In genomic region chr16:57120913-57121815, GRCm38 (mm10) we compare ENCODE assay signal across 1 mouse cellular context.
A peak's percentile ranks its signal among the peaks of the same experiment; 100 is the strongest.
TF ChIP-seq lines count a peak whose summit lies in the region.

Gene Tomm70a, plus strand, starts transcription at chr16:57121703.

TF ChIP-seq in MEL, 35 proteins besides CTCF, POLR2A, EP300 and RAD21 (continued from another document):
- peak; percentile 57; the same call in 1 of the 2 replicates for TF ChIP-seq SIN3A (IDR thresholded peaks at IDR 0.05; ENCODE audit: low read length)
- no peak for TF ChIP-seq MEF2A (IDR thresholded peaks at IDR 0.05; ENCODE audit: extremely low read depth, insufficient replicate concordance, low read depth, low read length, poor library complexity, severe bottlenecking)
- TF ChIP-seq NRF1 (IDR thresholded peaks at IDR 0.05; ENCODE audit: insufficient read depth, low read depth, low read length, poor library complexity, severe bottlenecking), result no peak
- TF ChIP-seq TAL1 (IDR thresholded peaks at IDR 0.05; ENCODE audit: low read length), result no peak
